8 mouse cellular contexts compared by ENCODE assay signal in the genomic region with DNA sequence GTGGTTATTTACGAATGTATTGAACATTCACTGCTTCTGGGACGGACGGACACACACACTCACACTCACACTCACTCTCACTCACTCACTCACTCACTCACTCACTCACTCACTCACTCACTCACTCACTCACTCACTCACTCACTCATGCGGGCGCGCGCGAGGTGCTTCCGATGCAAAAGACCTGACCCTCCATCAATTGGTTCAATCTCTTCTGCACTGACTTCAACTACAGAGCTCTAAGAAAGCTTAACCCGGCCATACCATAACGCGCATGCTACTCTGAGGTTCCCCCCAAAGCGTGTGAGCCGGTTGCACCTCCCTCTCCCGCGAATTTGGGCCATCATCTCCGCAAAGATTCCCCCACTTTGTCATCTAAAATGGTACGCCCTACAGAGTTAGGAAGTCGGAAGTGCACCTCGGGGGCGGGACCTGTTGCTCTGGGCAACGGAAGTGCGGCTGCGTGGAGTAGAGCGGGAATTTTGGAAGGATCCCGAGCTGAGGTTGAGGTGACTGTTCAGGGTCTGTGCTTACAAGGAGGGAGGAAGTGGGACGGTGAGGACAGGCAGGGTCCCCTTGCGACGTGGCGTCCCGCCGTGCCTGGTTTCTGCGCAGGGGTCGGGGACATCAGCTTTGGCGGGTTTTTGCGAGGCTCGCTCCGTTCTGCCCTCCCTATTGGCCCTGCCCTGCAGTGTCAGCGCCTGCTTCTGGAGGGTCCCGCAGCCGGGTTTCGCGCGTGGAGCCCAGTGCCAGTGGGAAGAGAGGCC. TPM values are rescaled to one million over a fixed set of nuclear protein-coding genes. Genes with fewer than 3 reads are reported as not detected.
DNase-seq lines count a peak whose midpoint lies in the region; ATAC-seq lines count a peak whose summit lies in the region.

Gene Fanci (plus strand): TSS at position 47 of the 767 bp plus-strand sequence.

- H3K4me1 ChIP-seq in forebrain, embryonic 14.5 days (ENCODE audit: control insufficient read depth, insufficient read depth, low read length) = peaks cover 3% of the 10 kb centered on the region
- peaks cover 16% of the 10 kb centered on the region for H3K4me1 ChIP-seq in neural tube, embryonic 15.5 days

- WGBS in forebrain, embryonic 14.5 days = under 1% methylated on average over 44 of the region's 44 CpGs
- WGBS in neural tube, embryonic 15.5 days = under 1% methylated on average over 44 of the region's 44 CpGs

- peak within 1 kb of the TSS; percentile 52 for H3K4me3 ChIP-seq in forebrain, embryonic 14.5 days (ENCODE audit: low read depth, low read length)
- H3K4me3 ChIP-seq in neural tube, embryonic 15.5 days (replicated peaks) = peak within 1 kb of the TSS; percentile 61

- H3K27ac ChIP-seq in forebrain, embryonic 14.5 days (ENCODE audit: low read depth, low read length) = peak within 1 kb of the TSS; percentile 86
- H3K27ac ChIP-seq in neural tube, embryonic 15.5 days (replicated peaks) = peak within 1 kb of the TSS; percentile 86

- peak within 1 kb of the TSS; percentile 72 for H3K9ac ChIP-seq in forebrain, embryonic 14.5 days (ENCODE audit: low read length)
- H3K9ac ChIP-seq in neural tube, embryonic 15.5 days (replicated peaks) = peak within 1 kb of the TSS; percentile 70

- intact Hi-C loops in heart, postnatal 14 days (cut with DNase I) = loop anchor here (5.0 kb wide), 1 partner anchor 75 kb away; the partner anchor contains the start of gene Polg

- peak; percentile 97 for ATAC-seq in forebrain, embryonic 14.5 days
- peak; percentile 92 for ATAC-seq in neural tube, embryonic 15.5 days (ENCODE audit: low FRiP score)

- H3K27me3 ChIP-seq in forebrain, embryonic 14.5 days (replicated peaks; ENCODE audit: control insufficient read depth, insufficient read depth, low read length) = no peaks in the 10 kb centered on the region
- H3K27me3 ChIP-seq in neural tube, embryonic 15.5 days (replicated peaks) = no peaks in the 10 kb centered on the region

- H3K36me3 ChIP-seq in forebrain, embryonic 14.5 days (ENCODE audit: control insufficient read depth, insufficient read depth, low read length) = no peaks in the 10 kb centered on the region
- H3K36me3 ChIP-seq in neural tube, embryonic 15.5 days = no peaks in the 10 kb centered on the region

- no peaks in the 10 kb centered on the region for H3K9me3 ChIP-seq in forebrain, embryonic 14.5 days (replicated peaks; ENCODE audit: control insufficient read depth, low read length)
- H3K9me3 ChIP-seq in neural tube, embryonic 15.5 days (replicated peaks) = no peaks in the 10 kb centered on the region

- H3K4me2 ChIP-seq in forebrain, embryonic 14.5 days (ENCODE audit: low read length) = peak within 1 kb of the TSS; percentile 95
- H3K4me2 ChIP-seq in neural tube, embryonic 15.5 days = peak within 1 kb of the TSS; percentile 99

- peak; percentile 97 for DNase-seq in ES-CJ7 (ENCODE audit: low read depth, low spot score)
- peak; percentile 90 for DNase-seq in cerebellum, adult 11 months
- peak; percentile 97 for DNase-seq in forebrain, embryonic 14.5 days (ENCODE audit: low spot score)
- DNase-seq in heart, postnatal 14 days = peak; percentile 98
- peak; percentile 96 for DNase-seq in layer of hippocampus, adult 11-12 months (ENCODE audit: low spot score)
- peak; percentile 91 to 93 for DNase-seq in lung, adult 18-20 months
- peak; percentile 92 for DNase-seq in testis, postnatal 14 days (ENCODE audit: low spot score)

RNA-seq across cellular contexts. Expression of gene Fanci, which starts in this region (rescaled TPM):
- 6.3 and 6.9 TPM in 2 replicates for polyA plus RNA-seq in forebrain, embryonic 14.5 days (2014; fragmentation: Nextera tagmentation; extraction: Ambion mirVana)
- 1 to 10 TPM in 1 of 2 experiments, under 1 TPM in 1; 0.55 to 1.5 TPM for total RNA-seq in heart, postnatal 14 days (2021)
- polyA plus RNA-seq in neural tube, embryonic 15.5 days (2015; fragmentation: Nextera tagmentation; extraction: Ambion mirVana) = 1.6 and 3.9 TPM in 2 replicates

Comparison
In these comparisons a context has a peak if more than half of its experiments do, and no peak if none do; other contexts are left out.
1. Peak in every context shown above with its lines: DNase-seq, ATAC-seq, H3K4me3 ChIP-seq and H3K27ac ChIP-seq.